Mouse (Mus musculus) liver, embryonic 11.5 days (tissue): Measurements from ENCODE around the gene Grm8. TPM values are rescaled to one million over a fixed set of nuclear protein-coding genes. Genes with fewer than 3 reads are reported as not detected.

Experiments
- ATAC-seq: fragments of 200-750 bp; cut with Nextera tagmentation; replicated peaks from 2 replicates; pipeline ENCODE4 v1.8.0; 2017; ENCODE audit warnings: moderate number of reproducible peaks, mild to moderate bottlenecking, moderate TSS enrichment, moderate library complexity; ENCODE audit not compliant: low FRiP score
- DNase-seq: peaks from one replicate; pipeline ENCODE4 v3.0.0-alpha.2; 2017; ENCODE audit warnings: low spot score
- H3K27ac ChIP-seq: fragments of 300-500 bp; sonication (generic); 2 replicates; pipeline ENCODE4 v1.5.1; 2014; ENCODE audit warnings: mild to moderate bottlenecking, low read depth, low read length, control low read depth
- H3K27me3 ChIP-seq: fragments of 300-500 bp; sonication (generic); replicated peaks from 2 replicates; pipeline ENCODE4 v1.6.1; 2014; ENCODE audit warnings: low read length, mixed read lengths; ENCODE audit not compliant: control insufficient read depth, insufficient read depth
- H3K36me3 ChIP-seq: fragments of 300-500 bp; sonication (generic); 2 replicates; pipeline ENCODE4 v1.6.1; 2014; ENCODE audit warnings: mild to moderate bottlenecking, low read length, moderate library complexity, mixed read lengths; ENCODE audit not compliant: control insufficient read depth, insufficient read depth
- H3K4me1 ChIP-seq: fragments of 300-500 bp; sonication (generic); replicated peaks from 2 replicates; pipeline ENCODE4 v1.6.1; 2014; ENCODE audit warnings: low read length, mixed read lengths; ENCODE audit not compliant: control insufficient read depth, insufficient read depth
- H3K4me2 ChIP-seq: fragments of 300-500 bp; sonication (generic); 2 replicates; pipeline ENCODE4 v1.6.1; 2014; ENCODE audit warnings: mild to moderate bottlenecking, control low read depth, moderate library complexity
- H3K4me3 ChIP-seq: fragments of 300-500 bp; sonication (generic); 2 replicates; pipeline ENCODE4 v1.5.1; 2014; ENCODE audit warnings: low read depth, low read length, control low read depth
- H3K9ac ChIP-seq: fragments of 300-500 bp; sonication (generic); 2 replicates; pipeline ENCODE4 v1.6.1; 2014; ENCODE audit warnings: low read depth, low read length, control low read depth
- H3K9me3 ChIP-seq: fragments of 300-500 bp; sonication (generic); 2 replicates; pipeline ENCODE4 v1.6.1; 2016; ENCODE audit warnings: low read length, inconsistent platforms, mixed read lengths; ENCODE audit not compliant: control insufficient read depth
- WGBS: fragments of 180-500 bp; shearing (Covaris S2); extraction: QIAGEN DNeasy Blood & Tissue Kit; methylation state at CpG from one replicate; pipeline ENCODE4 v1.1.7; 2014; 5-methylcytosine and 5-hydroxymethylcytosine counted together
- polyA plus RNA-seq: library from polyadenylated mRNA; unstranded; fragments of >200 nt; fragmentation: Nextera tagmentation; extraction: Ambion mirVana; gene quantifications from 2 replicates; pipeline ENCODE4 v1.2.1, GENCODE M21; 2014

Gene Grm8
- polyA plus RNA-seq, 1 experiment from 2014 or later, result 0.29 TPM

GRCm38 (mm10) chr6:27997250-27997649, 137.7 kb downstream of the Grm8 start:
- H3K27me3 ChIP-seq, result no peaks in the 10 kb centered on the region
- 92% methylated on average over 2 of the region's 2 CpGs for WGBS
- no peak for ATAC-seq

GRCm38 (mm10) chr6:27991241-27991640, 143.7 kb downstream of the Grm8 start:
- H3K27ac ChIP-seq, result no peak overlapping the region
- no peaks in the 10 kb centered on the region for H3K9me3 ChIP-seq
- H3K27me3 ChIP-seq, result no peaks in the 10 kb centered on the region
- WGBS, result 82% methylated on average over 4 of the region's 4 CpGs
- H3K4me3 ChIP-seq, result no peak overlapping the region
- ATAC-seq (no peak), DNase-seq (no peak)
- H3K4me1 ChIP-seq, result no peaks in the 10 kb centered on the region
- H3K36me3 ChIP-seq, result no peaks in the 10 kb centered on the region
- H3K4me2 ChIP-seq, result no peak overlapping the region
- no peak overlapping the region for H3K9ac ChIP-seq

More at GRCm38 (mm10) chr6:27997250-27997649, 137.7 kb downstream of the Grm8 start:
- H3K4me1 ChIP-seq, result no peaks in the 10 kb centered on the region
- no peak overlapping the region for H3K4me3 ChIP-seq
- H3K9me3 ChIP-seq, result no peaks in the 10 kb centered on the region
- H3K36me3 ChIP-seq, result no peaks in the 10 kb centered on the region
- H3K27ac ChIP-seq, result no peak overlapping the region
- DNase-seq, result no peak
- no peak overlapping the region for H3K4me2 ChIP-seq
- H3K9ac ChIP-seq, result no peak overlapping the region

- Histone ChIP-seq H3K4me3 (no peak overlapping the region), H3K36me3 (no peaks in the 10 kb centered on the region), H3K4me2 (no peak overlapping the region), H3K27ac (no peak overlapping the region), H3K27me3 (no peaks in the 10 kb centered on the region), H3K9me3 (no peaks in the 10 kb centered on the region), H3K9ac (no peak overlapping the region), H3K4me1 (no peaks in the 10 kb centered on the region)
- 82% methylated on average over 3 of the region's 3 CpGs for WGBS
- DNase-seq, result no peak
- no peak for ATAC-seq
Measured at GRCm38 (mm10) chr6:27982598-27982997, 152.4 kb downstream of the Grm8 start.

- no peaks in the 10 kb centered on the region for H3K36me3 ChIP-seq
- H3K27me3 ChIP-seq, result no peaks in the 10 kb centered on the region
- no peak overlapping the region for H3K9ac ChIP-seq
- no peak overlapping the region for H3K27ac ChIP-seq
- H3K4me3 ChIP-seq, result no peak overlapping the region
- H3K4me2 ChIP-seq, result no peak overlapping the region
- ATAC-seq, result no peak
- H3K9me3 ChIP-seq, result no peaks in the 10 kb centered on the region
- no peaks in the 10 kb centered on the region for H3K4me1 ChIP-seq
- 43% methylated on average over 1 of the region's 1 CpGs for WGBS
- no peak for DNase-seq
Measured at GRCm38 (mm10) chr6:27982021-27982420, 153.0 kb downstream of the Grm8 start.

GRCm38 (mm10) chr6:27977361-27977760, 157.6 kb downstream of the Grm8 start:
- Histone ChIP-seq H3K27me3 (no peaks in the 10 kb centered on the region), H3K9me3 (no peaks in the 10 kb centered on the region), H3K4me2 (no peak overlapping the region), H3K9ac (no peak overlapping the region), H3K4me1 (no peaks in the 10 kb centered on the region), H3K4me3 (no peak overlapping the region), H3K27ac (no peak overlapping the region), H3K36me3 (no peaks in the 10 kb centered on the region)
- DNase-seq, result no peak
- WGBS, result 87% methylated on average over 5 of the region's 5 CpGs
- no peak for ATAC-seq

GRCm38 (mm10) chr6:27968859-27969258, 166.1 kb downstream of the Grm8 start:
- ATAC-seq (no peak), DNase-seq (no peak)
- WGBS, result 72% methylated on average over 2 of the region's 2 CpGs
- H3K36me3 ChIP-seq, result no peaks in the 10 kb centered on the region
- no peak overlapping the region for H3K4me3 ChIP-seq
- H3K9ac ChIP-seq, result no peak overlapping the region
- no peak overlapping the region for H3K4me2 ChIP-seq
- no peaks in the 10 kb centered on the region for H3K9me3 ChIP-seq
- H3K27me3 ChIP-seq, result no peaks in the 10 kb centered on the region
- no peaks in the 10 kb centered on the region for H3K4me1 ChIP-seq
- H3K27ac ChIP-seq, result no peak overlapping the region

- no peaks in the 10 kb centered on the region for H3K4me1 ChIP-seq
- H3K9ac ChIP-seq, result no peak overlapping the region
- no peak overlapping the region for H3K27ac ChIP-seq
- DNase-seq (no peak), ATAC-seq (no peak)
- no peaks in the 10 kb centered on the region for H3K27me3 ChIP-seq
- H3K4me2 ChIP-seq, result no peak overlapping the region
- H3K36me3 ChIP-seq, result no peaks in the 10 kb centered on the region
- no peaks in the 10 kb centered on the region for H3K9me3 ChIP-seq
- 74% methylated on average over 3 of the region's 3 CpGs for WGBS
- H3K4me3 ChIP-seq, result no peak overlapping the region
Measured at GRCm38 (mm10) chr6:27967037-27967436, 167.9 kb downstream of the Grm8 start.

- Histone ChIP-seq H3K9me3 (no peaks in the 10 kb centered on the region), H3K4me1 (no peaks in the 10 kb centered on the region), H3K4me2 (no peak overlapping the region), H3K27ac (no peak overlapping the region), H3K36me3 (no peaks in the 10 kb centered on the region), H3K27me3 (no peaks in the 10 kb centered on the region), H3K9ac (no peak overlapping the region), H3K4me3 (no peak overlapping the region)
- WGBS, result 55% methylated on average over 2 of the region's 2 CpGs
- DNase-seq (no peak), ATAC-seq (no peak)
Measured at GRCm38 (mm10) chr6:27965237-27965636, 169.7 kb downstream of the Grm8 start.

- no peak for ATAC-seq
- WGBS, result 65% methylated on average over 1 of the region's 1 CpGs
- H3K9ac ChIP-seq, result no peak overlapping the region
Measured at GRCm38 (mm10) chr6:27963887-27964286, 171.1 kb downstream of the Grm8 start.

More at GRCm38 (mm10) chr6:27963887-27964286, 171.1 kb downstream of the Grm8 start:
- Histone ChIP-seq H3K27ac (no peak overlapping the region), H3K27me3 (no peaks in the 10 kb centered on the region), H3K36me3 (no peaks in the 10 kb centered on the region), H3K4me2 (no peak overlapping the region), H3K4me3 (no peak overlapping the region), H3K4me1 (no peaks in the 10 kb centered on the region), H3K9me3 (no peaks in the 10 kb centered on the region)
- no peak for DNase-seq
